Mouse (Mus musculus): ENCODE results near the gene Tbk1.
A peak's percentile ranks its signal among the peaks of the same experiment; 100 is the strongest.

Tbk1 gene

DNA sequence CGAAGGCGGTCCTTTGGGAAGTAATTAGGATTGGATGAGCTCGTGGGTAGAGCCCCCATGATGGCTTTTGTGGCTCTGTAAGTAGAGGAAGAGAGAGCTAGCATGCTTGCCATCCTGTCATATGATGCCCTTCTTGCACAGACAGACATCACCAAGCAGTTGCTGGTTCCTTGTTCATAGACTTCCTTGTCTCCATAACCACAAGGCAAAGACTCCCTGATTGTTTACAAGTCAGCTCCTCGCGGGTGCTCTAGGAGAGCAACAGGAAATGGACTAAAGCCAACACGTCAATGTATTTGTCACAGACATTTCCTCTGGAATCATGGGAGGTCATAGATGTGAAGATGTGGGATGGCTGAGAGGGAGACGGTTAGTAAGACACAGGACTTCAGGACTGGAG, 90.0 kb downstream of the Tbk1 start:
- DNase-seq: peak; percentile 55 to 60
